Mouse (Mus musculus): ENCODE measurements around the gene Brpf3.
"Not testable (repeated sequence)": the region's sequence is repeated elsewhere in the genome, so short reads cannot be mapped to it uniquely, and the experiment has no call there.

Gene Brpf3

DNA sequence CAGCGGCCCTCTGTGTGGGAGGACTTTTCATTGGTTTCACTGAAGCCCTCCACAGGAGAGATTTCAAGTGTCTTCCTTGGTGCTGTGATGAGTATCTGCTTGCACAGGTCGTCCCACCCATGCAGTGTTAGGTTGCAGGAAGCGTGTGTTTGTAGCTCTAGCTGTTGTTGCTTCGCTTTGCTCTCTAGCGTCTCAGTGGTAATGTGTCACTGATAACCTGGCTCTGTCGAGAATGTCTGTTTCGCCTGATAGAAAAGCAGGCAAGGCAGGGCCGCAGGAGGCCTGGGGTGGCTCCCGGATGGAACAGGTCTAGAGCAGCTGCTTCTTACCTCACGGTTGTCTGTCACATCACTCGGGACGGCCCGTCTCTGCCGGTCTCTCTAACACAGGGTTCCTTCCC lies 28.2 kb downstream of the Brpf3 start:
- no peak for DNase-seq

DNA sequence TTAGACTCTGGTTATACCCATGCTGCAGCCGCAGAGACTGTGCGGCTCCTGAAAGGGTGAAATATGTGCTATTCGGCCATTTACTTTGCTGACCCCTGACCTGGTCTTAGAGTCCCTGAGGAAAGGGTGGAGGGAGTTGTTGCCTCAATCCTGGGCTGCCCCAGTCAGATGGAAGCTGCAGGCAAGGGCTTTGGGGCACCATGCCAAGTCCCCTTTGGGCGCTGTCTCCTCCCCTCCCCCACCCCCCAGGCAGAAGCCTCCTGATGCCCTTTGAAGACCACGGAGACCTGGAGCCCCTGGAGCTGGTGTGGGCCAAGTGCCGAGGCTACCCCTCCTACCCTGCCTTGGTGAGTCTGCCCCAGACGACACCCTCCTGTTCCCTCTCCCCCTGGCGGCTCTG lies 30.2 kb downstream of the Brpf3 start:
- DNase-seq, result no peak

DNA sequence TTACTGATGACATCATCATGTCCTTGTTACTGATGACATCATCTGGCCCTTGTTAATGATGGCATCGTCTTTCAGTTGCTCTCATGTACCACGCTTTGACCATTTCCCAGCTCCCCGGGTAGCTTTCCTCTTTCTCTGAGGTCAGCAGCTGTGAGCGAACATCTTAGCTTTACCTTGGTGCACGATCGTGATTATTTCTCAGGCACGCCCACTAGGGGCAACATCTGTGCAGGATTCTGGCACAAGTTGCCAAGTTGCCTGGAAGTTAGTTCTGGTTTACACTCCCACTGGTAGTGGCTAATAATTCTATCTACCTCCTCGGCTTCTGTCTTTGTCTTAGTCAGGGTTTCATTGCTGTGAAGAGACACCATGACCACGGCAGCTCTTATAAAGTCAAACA lies 31.1 kb downstream of the Brpf3 start:
- DNase-seq, result no peak

DNA sequence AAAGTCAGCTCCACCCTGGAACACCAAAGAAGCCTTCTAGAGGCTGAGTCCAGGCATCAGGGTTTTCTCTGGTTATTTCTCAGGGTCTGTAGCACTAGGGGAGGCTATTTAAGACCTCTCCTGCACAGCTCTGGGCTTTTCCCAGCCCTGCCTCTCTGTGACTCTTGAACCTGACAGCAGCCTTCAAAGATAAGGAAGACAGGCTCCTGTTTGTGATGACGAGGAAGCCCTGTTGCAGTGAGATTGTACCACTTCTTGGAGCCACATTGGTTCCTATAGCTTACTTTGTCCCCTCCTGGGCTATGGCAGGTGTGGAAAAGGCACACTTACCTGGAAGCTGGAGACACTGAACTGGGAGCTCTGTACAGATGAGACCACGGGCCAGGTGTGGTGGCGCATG lies 32.0 kb downstream of the Brpf3 start:
- no peak for DNase-seq

DNA sequence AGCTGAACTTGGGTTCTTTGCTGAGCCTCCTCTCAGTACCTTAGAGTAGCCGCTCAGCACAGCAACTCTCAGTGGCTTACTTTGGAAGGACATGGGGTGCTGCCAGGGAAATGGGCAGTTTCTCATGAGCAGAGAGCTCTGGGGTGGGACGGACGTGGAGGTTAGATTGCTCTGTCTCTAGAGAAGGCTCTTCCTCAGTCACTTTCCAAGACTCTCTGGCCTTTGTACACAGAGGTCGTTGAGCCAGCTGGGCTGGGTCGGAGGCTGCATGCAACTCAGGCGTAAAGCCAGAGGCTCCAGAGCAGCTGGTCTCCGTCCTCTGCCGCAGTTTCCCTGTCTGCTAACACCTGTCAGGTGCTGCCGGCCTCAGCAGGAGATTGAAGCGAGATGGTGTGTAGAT lies 33.8 kb downstream of the Brpf3 start:
- no peak for DNase-seq

DNA sequence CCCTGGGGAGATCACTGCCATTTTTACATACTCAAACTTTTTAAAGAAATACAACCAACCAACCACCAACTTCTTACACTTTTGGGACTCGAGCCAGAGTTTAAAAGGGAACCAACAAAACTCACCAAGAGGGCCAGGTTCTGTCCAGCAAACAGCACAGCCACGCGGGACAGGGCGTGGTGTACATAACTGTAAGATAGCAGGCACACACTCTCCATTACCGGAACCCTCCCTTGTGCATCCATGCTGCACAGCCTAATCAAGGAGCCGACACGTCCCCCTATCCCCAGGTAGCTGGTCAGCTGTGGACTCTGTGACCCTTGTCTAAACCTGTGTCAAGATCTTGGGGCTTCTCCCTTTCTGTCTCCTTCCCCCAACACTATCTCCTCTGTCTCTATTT lies 37.0 kb downstream of the Brpf3 start:
- DNase-seq, result no peak

DNA sequence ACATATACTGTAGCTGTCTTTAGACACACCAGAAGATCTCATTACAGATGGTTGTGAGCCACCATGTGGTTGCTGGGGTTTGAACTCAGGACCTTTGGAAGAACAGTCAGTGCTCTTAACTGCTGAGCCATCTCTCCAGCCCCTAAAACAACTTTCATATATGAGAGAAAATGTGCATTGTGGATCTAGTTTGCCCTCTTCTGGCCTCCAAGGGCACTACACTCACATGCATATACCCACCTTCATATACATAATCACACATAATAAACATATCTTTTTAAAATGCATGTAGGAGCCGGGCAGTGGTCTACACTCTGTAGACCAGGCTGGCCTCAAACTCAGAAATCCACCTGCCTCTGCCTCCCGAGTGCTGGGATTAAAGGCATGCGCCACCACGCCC lies 41.1 kb downstream of the Brpf3 start:
- DNase-seq, result not testable (repeated sequence)

DNA sequence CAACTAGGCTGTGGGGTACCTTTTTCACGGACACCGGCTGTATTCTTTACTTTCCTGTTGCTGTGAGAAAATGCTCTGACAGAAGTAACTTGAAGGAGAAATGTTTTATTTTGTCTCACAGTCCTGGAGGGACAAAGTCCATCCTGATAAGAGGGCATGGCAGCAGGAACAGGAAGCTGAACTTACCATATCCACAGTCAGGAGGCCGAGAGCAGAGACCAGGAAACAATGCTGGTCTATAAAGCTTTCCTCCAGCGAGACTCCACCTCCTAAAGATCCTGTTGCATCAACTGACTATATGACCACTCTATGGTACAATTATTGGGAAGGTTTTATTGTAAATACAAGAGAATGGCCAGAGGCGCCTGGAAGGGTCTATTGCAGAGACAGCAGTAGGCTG lies 42.8 kb downstream of the Brpf3 start:
- DNase-seq, result no peak

DNA sequence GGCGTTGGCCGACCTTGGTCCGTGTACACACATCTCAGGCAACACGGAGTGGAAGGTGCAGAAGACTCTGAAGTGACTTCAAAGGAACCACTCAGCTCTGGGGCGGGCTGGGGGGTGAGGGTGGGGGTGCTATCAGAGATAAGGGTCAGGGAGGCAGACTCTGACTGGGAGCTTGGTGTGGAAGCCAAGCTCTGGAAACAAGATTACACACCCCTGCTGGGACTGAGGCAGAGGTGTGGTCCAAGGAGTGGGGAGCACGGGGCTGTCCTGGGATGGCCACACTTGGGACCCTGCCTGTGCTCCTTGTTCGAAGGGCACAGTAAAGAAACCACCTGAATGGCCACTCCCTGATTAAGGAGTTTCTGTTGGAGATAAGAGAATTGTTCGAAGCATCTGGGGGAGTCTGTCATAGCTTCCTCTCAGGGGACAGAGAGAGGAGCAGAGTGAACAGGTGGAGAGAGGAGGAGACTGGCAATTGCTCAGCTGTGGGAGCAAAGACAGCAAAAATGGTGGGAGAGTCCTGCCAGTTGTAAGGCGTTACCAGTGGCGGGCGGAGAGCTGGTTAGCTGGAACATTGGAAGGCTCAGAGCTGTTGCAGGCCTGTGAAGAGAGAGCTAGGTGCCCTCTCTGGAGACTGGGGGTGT lies 46.2 kb downstream of the Brpf3 start:
- no peak for DNase-seq

DNA sequence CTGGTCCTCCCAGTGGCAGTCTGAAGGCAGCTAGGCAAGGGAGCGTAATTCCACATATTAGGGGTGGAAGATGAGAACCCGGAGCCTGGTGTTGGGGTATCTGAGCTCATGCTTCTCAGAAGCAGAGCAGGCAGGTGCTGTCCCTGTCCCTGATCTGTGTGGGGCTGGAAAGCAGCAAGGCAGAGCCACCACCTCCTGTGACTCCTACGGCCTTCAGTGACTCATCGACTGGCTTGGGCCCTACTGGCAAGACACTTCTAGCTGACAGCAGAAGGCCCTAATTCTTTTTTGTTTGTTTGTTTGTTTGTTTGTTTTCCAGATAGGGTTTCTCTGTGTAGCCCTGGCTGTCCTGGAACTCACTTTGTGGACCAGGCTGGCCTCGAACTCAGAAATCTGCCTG lies 49.6 kb downstream of the Brpf3 start:
- no peak for DNase-seq

DNA sequence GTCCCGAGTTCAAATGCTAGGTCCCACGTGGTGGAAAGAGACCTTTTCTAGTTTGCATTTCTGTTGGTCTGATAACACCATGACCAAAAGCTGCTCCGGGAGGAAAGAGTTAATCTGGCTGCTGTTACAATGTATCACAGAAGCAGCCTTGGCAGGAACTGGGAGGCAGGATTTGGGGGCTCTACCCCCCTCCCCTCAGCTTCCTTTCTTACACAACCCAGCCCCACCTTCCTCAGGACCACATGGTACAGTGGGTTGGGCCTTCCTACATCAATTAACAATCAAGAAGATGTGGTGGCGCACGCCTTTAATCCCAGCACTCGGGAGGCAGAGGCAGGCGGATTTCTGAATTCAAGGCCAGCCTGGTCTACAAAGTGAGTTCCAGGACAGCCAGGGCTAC lies 53.5 kb downstream of the Brpf3 start:
- DNase-seq, result no peak

DNA sequence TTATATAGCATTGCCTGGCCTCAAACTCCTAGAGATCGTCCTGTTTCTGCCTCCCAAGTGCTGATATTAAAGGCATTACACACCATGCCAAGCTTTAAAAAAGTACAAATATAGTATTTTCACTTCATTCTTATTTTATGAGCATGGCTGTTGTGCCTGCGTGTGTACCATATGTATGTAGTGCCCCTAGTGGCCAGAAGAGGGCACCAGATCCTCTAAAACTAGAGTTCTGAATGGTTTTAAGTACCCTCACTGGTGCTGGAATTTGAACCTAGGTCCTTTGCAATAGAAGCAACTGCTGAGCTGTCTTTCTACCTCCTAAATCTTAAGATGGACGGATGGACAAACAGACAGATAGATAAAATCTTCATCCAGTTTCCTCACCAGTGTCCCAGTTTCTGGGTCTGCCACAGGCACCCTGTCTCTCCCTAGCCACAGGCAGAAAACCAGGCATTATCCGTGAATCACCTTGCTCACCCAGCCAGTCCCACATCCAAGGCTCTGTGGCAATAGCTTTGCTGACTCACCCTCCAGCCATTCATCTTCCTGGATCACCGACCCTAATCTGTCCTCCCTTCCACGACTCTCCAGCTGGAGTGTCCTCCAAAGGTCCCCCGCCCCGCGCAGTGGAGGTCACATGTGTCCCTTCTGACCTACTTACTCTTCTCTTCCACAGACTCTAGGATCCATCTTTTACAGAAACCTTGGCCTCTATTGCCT lies 54.4 kb downstream of the Brpf3 start:
- no peak for DNase-seq

DNA sequence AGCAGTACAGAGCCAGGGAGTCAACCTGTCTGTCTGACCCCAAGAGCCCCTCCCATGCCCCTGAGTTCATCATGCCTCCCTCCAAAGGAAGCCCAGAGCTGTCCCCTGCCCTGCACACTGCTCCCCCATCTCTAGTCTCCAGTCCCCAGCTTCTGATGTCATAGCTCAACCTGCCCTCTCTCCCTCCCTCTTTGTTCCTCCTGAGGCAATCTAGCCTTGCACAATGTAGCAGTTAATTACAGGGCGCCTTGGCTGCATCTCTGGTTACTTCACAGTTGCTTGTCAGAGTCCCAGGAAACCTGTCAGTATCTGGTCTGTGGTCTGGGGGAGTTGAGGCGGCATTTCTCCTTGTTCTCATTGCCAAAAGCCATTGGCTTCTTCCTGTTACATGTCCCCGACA lies 55.1 kb downstream of the Brpf3 start:
- no peak for DNase-seq

DNA sequence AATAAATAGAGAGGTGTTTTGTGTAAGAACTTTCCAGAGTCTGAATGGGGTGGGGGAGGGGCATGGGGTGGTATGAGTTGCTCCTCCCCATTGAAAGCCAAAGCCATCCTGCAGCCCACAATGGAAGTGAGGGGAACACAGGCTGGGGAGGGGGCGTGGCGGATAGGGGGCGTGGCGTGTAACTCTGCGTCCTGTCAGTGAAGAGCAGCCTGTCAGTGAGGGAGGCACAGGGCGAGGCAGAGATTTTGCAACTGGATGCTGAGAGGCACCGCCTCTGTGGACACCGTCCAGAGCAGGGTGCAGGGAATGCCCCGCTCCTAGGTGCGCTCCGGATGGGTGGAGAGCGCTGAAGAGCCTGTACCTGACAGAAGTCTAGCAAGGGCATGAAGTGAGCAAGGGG lies 57.3 kb downstream of the Brpf3 start, which contains the start of gene Pnpla1:
Gene Pnpla1, plus strand, starts transcription at position 207 of the 400 bp plus-strand sequence.
- DNase-seq, result no peak

DNA sequence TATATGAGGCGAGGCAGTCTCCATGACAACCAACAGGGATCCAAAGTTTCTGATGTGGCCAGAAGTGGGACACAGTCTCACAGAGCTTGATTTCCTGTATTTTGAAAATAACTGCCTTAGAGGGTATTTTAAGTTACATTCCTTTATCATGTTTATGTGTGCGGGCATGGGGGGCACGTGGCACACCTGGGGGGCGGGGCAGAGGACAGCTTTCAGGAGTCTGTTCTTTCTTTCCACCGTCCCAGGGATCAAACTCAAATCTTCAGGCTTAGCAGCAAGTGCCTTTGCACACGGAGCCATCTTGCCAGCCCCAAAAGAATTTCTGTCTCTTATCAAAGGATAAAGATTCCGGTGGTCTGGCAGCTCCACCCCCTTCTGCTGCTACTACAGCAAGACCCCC lies 63.0 kb downstream of the Brpf3 start:
- no peak for DNase-seq

DNA sequence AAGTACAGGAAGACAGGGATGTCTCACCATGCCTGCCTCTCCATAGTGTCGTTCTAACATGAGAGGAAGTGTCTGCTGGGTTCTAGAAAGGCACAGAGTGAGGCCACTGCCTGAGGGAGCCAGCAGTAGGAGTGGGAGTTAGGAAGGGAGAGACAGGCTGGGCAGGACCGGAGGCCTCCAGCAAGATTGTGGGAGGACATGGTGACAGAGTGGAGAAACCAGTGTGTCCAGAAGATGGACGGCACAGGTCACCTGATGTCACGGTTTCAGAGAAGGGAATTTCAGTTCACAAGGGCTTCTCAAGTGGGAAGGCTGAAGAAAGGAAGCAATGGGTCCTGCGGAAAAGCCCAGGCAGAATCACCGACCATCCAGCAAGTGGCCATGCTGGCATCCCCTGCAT lies 63.6 kb downstream of the Brpf3 start:
- DNase-seq, result no peak

DNA sequence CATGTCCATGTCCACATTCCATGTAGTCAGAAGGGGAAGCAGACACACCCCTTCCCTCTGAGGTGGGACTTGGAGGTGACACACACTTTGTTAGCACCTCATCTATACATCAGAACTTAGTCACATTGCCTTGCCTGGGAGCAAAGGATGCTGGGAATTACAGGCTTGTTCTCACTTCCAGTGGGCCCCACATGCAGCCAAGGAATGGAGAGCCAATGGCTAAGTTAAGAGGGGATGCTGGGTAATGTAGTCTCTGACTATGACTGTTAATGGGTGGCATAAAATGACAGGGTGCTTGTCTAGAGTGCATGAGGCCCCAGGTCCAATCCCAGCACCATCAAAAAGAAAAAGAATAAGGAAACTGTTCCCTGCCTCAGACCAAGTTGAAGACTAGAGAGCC lies 66.0 kb downstream of the Brpf3 start:
- no peak for DNase-seq

DNA sequence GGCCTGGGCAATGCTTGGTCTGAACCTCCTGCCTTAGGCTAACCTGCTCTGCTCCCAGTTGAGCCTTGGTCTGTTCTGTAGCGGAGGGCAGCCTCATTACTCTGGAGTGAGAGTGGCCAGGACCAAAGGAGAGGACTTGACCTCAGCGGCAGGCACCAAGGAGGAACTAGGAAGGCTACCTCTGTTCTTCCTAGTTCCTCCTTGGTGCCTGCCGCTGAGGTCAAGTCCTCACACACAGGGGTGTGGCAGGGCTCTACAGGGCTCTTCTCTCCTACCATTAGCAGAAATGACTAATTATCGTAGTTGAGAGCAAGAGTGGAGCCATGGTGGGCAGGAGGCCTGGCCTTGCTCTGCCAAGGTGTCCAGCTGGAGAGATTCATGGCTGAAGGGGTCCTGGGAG lies 66.5 kb downstream of the Brpf3 start:
- no peak for DNase-seq

DNA sequence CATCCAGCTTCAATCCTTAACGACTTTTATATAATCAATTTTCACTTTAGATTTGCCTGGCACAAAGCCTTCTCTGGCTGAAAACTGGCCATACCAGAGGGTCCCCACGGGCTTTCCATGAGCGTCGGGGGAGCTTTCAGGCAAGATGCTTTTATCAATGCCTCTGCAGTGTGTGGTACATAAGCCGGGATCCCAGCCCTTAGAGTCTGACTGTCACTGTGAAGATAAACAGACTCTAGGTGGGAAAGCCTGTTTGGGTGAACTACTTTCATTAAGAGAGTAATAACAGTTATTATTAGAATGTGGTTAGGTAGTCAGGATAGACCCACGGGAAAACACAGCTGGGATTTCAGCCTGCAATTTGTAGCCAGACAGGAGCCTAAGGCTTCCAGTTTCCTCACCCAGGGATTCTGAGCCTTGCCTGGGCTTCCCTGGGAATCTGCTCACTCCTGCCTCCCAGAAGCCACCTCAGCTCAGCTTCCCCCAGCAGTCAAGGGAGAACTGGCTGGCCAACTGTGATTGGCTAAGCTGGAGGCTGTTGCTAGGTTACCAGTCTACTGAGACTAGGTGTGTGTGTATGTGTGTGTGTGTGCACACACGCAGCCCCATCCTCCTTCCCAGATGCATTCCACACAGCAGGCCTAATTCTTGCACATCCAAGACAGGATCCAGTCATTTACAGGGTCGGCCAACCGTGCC lies 68.7 kb downstream of the Brpf3 start:
- DNase-seq, result no peak

DNA sequence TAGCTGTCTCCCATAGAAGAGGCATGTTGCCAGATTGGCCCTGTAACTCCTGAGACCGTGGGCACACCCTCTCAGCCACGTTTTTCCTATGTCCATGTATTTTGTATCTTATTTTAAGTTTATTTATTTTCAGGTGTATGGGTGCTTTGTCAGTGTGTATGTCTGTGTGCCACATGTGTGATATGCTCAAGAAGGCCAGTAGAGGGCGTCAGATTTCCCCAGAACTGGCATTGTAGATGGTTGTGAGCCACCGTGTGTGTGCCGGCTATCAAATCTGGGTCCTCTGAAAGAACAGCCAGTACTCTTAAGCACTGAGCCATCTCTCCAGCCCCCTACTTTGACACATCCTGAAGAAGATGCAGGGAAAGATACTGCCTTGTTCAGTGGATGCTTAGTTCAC lies 69.5 kb downstream of the Brpf3 start:
- no peak for DNase-seq

DNA sequence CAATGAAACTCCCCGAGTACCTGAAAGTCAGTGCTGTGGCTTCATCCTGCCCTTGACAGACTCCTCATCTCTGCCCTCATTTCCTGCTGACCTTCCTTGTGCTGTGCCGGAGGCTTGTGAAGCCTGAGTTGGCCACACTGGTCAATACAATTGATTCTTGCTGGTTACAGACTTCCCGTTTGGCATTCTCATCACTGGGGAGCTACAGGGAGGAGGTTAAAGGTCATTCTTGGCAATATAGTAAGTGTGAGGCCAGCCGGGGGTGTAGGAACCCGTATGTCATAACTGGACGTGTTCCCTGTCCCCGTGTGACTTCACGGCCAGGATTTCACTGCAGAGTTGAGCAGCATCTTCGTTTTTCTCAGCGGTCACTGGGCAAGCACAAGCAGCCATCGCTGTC lies 70.9 kb downstream of the Brpf3 start:
- no peak for DNase-seq

DNA sequence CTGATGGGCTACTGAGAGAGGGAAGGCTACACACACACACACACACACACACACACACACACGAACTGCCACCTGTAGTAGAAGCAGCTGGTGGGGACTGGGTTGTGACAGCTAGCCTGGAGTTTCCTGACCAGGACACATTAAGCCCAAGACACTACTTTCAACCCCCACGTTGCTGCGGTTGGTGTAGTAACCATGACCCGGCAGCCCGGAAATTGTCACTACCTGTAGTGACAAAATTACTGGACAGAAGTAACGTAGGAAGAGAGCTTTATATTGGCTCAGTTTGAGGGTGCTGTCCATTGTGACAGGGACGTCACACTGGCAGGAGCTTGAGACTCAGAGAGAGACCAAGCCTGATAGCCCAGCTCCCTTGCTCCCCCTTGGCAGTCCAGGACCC lies 71.4 kb downstream of the Brpf3 start:
- no peak for DNase-seq

DNA sequence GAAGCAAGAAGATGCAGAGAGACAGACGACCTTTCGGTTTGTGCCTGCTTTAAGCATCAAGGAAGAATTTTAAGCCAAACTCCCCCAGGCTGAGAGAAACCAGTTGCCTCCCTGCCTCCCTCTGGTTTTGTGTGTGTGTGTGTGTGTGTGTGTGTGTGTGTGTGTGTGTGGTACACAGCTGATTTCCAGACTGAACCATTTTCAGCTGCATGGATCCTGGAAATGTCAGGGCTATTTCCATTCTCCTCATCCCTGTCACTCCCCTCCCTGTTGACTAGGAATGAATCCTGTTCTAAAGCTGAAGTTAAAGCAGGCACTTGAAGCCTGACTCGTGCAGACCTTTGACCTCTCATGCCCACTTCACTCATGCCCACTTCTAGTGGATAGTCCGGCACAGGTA lies 73.3 kb downstream of the Brpf3 start:
- no peak for DNase-seq

DNA sequence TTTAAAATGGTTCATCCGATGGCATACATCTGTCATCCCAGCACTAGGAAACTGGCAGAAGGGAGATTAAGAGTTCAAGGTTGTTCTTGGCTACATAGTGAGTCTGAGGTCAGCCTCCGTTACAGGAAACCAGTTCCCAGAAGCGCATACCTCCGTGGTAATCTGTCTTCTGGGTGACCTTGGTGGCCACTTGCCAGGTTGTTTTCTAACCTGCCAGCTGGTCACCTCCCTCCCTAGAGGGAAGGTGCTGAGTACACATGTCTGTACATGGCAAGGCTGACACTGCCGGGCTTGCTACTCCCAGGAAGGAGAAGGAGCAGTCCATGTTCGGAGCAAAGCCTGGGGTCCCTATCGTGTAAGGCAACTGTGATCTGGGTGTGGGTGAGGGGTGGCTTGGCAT lies 73.9 kb downstream of the Brpf3 start:
- DNase-seq, result peak; percentile 32

Data from cerebellum, adult 9-10 months (tissue).